Mouse (Mus musculus): ENCODE measurements at regions not wholly inside any gene's neighbourhood (a gene's known extent, or its start where the extent isn't known, plus 50 kb on each side); places are given as distances from the start of the nearest gene placed in this dataset.

DNA sequence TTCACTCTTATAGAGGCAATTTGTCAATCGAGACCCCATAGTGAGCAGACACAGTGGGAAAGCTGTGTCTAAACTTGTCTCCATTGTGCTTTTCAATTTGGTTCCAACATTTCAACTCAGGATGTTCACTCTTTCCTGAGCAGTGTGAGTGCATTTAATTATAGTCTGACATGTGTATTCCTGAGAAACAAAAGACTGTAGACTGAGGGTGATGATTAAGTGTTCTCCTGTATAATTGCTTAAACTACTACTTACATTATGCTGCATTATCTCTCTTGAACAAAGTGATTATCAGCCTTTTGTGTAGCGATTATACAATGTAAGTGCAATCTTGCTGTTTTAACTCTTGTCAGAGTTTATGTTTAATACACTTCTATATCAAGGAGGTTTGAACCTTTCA, 87.9 kb downstream of the 1700008P02Rik start:
- DNase-seq: no peak

DNA sequence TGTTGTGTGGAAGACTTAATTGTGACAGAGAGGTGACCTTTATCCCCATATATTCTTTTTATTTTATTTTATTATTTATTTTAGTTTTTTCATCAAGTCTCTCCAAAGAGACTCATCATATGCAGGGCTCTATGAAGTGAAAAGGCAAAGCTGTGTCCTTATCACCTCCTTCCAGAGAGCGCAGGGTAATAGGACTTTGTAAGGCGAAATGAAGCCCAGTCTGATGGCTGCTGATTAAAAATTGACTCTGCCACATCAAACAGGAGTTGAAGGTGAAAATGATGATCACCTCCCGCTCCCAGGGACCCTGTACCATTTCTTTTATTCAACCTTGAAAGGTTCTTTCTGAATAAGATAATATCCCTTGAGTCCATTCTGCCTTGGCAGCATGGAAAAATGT, 94.3 kb downstream of the 1700008P02Rik start:
- DNase-seq: no peak

DNA sequence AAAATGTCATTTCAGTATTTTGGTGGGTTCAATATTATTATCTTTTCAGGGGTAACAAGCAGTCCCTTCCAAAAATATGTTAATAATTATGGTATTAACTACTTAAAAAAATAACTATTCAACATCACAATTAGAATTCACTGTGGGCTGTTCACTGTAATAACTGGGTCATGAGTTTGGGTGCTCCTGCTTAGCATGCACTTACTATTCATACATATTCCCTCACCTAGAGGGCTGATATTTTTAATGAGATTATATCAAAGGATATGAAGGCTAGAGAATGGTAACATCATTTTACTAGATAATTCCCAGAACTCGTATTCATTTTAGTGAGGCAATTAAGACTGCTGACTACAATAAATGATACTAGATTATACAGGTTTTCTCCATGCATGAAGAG, 95.1 kb downstream of the 1700008P02Rik start:
- DNase-seq: no peak

DNA sequence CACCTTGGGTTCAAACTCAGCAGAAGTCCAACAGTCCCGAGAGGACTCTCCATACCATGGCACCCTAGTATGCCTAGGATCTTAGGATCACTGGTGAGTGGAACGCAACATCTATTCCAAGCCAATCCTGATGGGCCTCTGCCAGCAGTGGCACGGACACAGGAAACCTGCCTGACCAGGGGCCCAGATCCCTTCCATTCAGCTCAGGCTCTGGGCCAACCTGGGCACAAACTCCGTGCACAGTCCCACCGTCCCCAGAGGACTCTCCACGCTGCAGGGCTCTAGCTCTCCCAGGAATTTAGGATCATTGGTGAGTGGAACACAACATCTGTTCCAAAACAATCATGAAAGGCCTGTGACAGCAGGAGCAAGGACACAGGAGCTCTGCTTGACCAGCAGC, 108.9 kb downstream of the 1700008P02Rik start:
- DNase-seq: peak; percentile 1

DNA sequence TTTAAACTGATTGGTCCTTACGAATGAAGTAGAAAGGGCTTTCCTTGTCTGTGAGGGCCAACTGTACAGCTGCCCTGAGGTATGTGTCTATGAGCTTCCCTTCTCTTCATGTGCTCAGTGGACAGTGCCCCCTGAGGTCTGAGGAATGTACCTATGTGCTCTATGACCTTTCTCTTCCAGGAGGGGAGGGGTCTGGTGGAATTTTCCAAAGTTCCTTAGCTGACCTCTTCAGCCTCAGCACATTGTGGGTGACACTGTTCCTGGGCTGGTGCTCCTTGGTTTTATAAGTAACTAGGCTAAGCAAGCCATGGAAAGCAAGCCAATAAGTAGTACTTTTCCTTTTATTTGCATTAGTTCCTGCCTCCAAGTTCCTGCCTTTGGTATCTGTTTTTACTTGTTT, 116.1 kb downstream of the 1700008P02Rik start:
- DNase-seq: no peak

DNA sequence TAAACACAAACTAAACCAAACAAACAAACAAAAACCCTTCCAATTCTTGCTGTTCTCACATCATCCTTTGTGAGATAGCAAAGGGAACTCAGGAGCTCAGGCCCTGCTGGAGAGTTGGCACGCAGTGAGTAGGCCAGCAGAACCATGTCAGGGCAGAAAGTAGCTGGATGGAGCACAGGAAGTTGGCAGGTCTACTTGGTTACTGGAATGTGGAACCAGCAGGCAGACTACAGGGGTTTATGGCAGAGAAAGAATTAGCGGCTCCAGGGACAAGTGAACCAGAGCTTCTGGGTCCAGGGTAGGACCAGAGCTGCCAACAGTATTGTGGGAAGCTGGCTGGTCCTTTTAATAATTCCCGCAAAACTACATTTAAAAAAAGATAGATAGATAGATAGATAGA, 136.2 kb downstream of the 1700008P02Rik start:
- DNase-seq: no peak

DNA sequence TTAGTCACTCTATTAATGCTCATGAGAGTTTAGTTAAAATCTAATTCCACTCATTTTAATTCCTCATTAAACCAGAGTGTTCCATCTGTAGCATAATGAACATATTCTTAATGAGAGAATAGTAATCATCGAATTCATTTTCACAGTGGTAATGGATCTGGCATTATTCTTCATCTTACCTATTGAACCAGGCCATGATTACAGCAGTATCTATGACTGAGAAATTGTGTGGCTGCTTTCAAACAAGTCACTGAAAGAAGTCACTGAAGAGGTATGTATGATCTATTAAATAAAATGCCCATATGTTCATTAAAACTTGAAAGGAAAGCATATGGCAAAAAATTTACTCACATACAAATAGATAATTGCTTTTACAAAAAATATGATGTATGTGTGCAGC, 138.6 kb downstream of the 1700008P02Rik start:
- no peak for DNase-seq
